Mouse (Mus musculus): ENCODE measurements around the gene Atp6v1fnb.

The Atp6v1fnb gene

DNA sequence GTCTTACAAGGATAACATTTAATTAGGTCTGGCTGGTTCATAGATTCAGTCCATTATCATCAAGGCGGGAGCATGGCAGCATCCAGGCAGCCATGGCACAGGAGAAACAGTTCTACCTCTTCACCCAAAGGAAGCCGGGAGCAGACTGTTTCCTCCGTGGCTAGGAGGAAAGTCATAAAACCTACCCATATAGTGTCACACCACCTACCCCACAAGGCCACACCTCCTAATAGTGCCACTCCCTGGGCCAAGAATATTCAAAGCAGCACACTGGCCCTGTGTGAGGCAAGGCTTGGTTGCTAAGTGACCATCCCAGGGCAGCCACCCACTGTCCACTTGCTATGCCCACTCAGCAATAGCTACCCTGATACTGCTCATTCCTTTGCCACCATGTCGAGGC, at the start of gene Atp6v1fnb:
Gene Atp6v1fnb (plus strand): TSS at position 301 of the 400 bp plus-strand sequence.
- no peak for DNase-seq (ENCODE audit: inconsistent ontology term)

DNA sequence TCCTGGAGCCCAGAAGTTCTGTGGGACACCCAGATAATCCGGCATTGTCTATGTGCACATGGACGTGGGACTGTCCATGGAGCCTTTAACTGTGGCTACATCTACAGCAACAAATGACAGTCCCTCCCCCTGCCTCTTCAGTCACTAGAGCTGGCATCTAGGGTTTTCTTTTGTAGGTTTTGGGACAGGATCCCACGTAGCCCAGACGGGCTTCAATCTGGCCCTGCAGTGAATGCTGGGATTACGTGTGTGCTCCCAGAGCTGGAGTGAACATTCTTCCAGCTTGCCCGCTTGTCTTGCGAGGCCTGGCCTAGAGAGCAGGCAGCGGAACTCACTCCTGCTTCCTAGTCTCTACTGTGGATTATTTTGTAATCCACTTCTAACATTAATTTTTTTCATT, 46.1 kb upstream of the Atp6v1fnb start:
- DNase-seq (ENCODE audit: inconsistent ontology term), result no peak

DNA sequence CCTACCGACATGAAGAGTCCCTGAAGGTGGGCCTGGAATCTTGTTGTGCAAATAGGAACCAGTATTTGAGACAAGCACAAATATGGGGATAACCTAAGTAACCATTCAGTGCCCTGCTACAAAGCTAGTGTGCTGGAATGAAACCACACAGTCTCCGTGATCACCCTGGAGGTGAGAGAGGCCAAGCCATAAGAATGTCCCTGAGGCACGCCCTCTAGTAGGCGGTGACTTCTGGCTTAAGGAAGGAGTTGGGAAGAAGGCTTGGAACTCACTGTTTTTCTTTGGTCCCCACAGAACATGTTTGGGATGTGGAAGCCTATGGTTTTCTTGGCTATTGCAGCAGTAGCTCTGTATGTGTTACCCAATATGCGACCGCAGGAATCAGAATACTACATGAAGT, 44.9 kb upstream of the Atp6v1fnb start:
- DNase-seq (ENCODE audit: inconsistent ontology term), result no peak

DNA sequence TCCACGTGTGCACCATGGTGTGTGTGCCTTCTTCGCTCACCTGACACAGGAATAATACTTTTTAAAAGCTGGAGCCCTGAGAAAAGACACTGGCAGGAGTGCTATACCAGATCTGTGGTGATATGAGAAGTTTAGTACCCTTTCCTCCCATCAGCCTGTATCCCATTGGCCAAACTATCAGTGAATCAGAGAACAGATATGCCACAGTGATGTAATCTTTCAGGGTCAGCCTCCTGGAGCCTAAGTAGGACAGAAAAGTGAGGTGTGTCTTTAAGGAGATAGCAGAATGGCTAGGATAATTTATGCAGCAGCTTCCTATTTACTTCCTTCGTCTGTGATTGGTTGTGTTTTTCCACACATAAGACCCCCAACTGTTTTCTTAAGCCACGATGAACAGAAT, 43.1 kb upstream of the Atp6v1fnb start:
- DNase-seq (ENCODE audit: inconsistent ontology term), result peak; percentile 31

DNA sequence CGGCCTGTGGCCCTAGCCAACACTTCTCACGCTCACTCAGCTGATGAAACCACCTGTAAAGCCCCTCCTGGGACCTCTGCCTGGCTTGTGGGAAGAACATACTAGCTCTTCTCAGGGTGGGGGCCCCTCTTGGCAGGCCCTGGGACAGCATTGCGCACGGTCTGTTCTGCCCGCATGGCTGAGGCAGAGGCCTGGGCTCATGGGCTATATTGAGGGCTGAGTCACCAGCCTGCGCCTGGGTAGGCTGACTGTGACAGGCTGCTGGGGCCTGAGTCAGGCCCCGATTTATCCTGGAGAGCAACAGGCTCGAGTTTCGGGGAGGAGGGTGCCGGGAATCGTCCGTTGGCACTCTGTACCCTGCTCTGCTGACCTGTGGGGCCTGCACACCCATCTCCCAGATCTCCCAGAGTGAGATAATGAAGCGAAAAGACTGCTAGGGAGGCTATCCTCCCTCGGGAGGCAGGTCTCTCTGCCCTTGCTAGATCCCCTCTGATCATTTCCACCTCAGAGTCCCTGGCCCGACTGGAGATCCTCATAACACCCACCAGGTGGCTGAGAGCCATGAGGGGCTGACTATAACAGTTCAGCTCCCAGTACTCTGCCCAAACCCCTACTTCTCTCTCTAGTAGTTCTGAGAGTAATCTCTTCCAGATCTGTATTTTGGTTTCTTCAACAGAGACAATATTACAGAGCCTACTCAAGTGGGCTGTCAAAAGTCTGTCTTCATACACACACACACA, 40.4 kb upstream of the Atp6v1fnb start:
- peak; percentile 23 for DNase-seq (ENCODE audit: inconsistent ontology term)

DNA sequence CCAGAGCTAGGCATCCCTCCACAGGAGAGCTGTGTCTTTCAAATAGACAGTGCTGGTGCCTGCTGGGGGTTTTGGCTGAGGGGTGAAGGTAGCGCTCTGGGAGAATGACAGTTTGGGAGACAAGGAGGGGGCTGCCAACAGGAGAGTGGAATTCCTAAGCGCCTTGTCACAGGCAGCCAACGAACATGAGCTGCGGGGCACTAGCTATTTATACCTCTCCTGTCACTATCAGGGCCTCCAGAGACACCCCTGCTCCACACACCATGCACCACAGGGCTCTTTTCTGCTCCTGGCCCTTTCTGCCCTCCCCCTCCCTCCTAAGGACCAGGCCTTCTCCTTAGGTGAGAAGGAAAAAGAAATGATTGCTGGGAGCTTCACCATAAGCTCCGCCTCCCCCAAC, 39.8 kb upstream of the Atp6v1fnb start:
- peak; percentile 74 for DNase-seq (ENCODE audit: inconsistent ontology term)

DNA sequence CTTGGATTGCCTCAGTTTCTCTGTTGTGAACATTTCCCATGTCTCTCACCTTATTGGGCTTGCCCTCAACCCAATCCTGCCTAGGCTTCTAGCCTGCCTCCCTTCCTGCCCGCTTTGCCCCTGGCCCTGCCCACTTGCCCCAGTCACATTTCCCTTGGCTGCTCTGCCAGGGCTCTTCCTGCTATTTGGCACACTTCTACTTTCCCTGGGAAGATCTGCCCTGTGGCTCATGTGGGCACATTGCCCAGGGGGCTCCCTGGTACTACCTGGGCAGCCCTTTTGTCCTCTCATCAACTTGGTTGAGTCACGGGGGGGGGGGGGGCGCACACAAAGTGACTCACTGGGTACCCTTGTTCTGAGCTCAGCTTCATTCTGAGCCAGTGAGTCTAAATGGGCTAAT, 39.1 kb upstream of the Atp6v1fnb start:
- peak; percentile 95 for DNase-seq (ENCODE audit: inconsistent ontology term)

DNA sequence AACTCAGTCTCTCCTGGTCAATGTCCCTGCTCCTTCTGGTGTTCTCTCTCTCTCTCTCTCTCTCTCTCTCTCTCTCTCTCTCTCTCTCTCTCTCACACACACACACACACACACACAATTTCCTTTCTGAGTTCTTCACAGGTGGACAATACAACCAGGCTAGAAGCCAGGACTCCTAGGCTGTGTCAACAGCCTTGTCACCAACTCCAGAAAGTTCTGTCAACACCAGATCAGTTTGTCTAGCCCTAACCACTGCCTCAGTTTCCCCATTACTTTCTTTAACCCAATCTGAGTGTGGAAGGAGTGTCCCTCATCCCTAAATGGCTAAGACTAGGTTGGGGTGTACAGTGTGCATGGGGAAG, 38.6 kb upstream of the Atp6v1fnb start:
- DNase-seq (ENCODE audit: inconsistent ontology term), result no peak

DNA sequence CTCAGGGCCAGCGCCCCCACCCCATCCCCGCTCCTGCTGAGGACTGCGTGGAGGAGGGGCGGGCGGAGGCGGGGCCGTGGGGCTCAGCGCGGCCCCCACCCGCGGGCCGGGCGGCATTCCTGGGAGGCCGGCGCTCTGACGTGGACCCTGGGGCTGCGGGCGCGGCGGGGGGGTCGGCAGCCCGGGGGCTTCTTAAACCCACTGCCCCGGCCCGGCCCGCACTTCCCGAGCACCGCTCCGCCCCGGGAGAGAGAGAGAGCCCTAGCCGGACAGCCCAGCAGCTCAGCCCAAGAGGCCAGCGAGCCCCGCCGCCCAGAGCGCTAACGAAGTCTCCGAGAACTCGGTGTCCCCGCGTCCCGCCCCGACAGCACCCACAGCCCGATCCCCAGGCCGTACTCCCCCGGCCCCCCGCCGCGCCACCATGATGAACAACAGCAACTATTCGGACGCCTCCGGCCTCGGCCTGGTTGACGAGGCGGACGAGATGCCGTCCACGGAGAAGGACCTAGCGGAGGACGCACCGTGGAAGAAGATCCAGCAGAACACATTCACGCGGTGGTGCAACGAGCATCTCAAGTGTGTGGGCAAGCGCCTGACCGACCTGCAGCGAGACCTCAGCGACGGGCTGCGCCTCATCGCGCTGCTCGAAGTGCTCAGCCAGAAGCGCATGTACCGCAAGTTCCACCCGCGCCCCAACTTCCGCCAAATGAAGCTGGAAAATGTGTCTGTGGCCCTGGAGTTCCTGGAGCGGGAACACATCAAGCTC, 38.0 kb upstream of the Atp6v1fnb start, which contains the start of gene Flnc:
Gene Flnc (plus strand): TSS at position 219 of the 766 bp plus-strand sequence.
- DNase-seq (ENCODE audit: inconsistent ontology term), result peak; percentile 89

DNA sequence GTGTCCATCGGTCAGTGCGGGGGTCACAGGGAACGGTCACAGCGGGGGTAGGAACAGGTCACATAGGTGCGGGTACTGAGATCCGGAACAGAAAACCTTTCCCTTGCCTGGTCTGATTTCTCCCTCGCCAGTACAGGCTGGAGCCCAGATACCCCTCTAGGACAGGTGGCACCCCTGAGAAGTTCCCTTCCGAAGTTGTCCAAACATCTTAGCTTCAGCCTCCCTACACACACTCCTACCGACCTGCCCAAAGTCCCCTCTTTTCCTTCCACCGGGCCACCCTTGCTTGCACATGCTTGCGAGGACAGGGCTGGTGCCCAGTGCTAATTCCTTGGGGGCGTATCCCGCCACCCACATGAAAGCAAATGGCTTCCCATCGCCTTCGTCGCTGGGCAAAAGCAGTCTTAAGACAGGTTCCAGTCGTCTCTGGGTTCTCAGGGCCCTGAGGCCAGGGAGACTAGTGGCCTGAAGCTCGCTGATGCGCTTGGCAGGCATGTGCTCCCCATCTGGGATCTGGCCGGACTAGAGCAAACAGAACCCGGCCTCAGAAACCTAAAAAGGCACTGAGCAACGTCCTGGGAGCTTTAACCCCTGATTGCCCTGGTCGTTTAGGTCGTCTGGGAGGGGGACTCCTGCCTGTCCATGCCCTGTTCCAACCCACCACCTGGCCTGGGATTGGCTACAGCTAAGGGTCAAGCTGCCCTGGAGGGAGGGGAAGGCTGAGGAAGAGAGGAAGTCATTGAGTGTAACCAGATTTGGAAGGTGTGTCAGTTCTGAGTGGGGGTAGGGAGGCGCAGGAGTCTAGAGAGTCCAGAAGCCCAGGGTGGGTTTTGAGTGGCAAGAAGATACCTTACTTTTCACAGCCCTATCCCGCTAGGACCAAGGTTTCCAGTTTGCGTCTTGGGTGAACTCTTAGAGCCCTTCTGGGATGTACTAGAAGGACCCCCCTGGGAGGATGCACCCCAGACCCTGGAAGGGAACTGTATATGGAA, 37.1 kb upstream of the Atp6v1fnb start:
- peak; percentile 60 for DNase-seq (ENCODE audit: inconsistent ontology term)

DNA sequence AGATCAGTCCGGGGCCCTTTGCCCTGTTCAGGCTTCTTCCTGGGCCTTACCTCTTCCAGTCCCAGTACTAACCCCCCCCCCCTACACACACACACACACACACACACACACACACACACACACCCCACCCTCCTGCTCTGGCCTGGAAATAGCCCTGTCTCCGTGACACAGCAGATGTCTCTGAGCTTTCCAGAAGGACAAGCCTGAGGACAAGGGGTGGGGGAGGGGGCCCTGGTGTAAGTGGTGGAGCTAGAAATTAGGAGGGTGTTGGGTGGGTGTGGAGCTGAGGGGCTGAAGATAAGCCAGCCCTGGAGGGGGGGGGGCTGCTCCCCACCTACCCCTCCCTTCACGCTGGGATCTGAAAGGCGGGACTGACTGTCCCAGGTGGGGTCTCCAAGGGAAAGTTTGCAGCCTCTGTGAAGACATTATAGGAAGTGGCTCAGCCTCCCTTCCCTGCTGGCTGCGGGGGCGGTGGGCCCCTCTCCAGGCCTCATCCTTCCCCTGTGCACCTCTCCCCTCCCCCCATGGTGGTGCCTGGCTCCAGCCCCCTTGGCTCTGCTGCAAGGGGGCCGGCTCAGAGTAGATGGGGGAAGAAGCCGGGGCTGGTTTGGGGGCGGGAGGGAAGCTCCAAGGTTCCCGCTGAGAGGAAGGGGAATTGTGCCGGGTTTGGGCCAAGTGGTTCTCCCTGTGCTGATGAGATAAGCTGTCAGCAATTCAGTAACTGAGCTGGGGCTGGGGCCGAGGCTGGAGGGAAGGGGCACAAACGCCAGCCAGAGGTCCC, 36.1 kb upstream of the Atp6v1fnb start:
- DNase-seq (ENCODE audit: inconsistent ontology term), result peak; percentile 87

DNA sequence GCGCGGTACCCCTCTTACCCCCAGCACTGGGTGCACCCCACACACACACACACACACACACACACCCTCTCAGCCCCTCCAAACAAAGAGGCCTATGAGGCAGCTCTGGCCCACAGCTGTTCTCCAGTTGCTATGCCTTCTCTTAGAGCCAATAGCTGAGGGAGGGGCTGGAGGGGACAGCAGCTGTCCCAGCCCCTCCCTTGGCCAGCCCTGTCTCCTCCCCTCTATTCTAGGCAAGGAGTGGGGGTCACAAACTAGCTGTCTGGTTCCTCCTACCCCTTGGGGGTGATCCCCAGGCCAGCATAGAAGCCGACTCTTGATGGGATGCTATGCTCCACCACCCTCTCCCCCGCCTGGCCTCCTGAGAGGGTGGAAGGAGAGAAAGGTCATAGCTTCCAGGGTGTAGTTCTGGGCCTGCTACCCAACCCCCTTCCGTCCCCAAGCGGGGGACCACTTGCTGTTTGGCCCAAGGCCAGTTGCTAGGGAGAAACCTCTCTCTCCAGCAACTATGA, 35.2 kb upstream of the Atp6v1fnb start:
- DNase-seq (ENCODE audit: inconsistent ontology term), result peak; percentile 62

DNA sequence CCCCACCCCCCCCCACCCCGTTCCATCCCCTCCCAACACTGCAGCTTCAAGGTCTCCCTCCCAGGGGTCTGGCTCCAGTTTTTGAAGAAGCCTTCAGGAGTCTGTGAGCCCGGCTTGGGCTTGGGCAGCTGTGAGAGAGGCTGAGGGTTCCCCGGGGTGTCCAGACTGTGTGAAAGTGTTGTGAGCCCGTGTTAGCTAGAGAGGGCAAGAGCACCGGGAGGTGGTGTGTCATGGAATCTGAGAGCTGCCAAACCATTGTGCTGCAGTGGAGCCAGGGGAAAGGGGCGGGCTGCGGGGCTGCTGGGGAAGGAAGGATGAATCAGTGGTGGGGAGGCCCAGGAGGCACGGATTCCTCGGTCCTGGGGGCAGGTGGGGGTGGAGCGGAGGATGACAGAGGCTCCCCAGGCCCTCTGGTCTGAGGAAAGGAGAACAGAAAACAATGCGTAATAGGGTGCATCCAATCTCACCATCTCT, 34.7 kb upstream of the Atp6v1fnb start:
- DNase-seq (ENCODE audit: inconsistent ontology term), result peak; percentile 96

DNA sequence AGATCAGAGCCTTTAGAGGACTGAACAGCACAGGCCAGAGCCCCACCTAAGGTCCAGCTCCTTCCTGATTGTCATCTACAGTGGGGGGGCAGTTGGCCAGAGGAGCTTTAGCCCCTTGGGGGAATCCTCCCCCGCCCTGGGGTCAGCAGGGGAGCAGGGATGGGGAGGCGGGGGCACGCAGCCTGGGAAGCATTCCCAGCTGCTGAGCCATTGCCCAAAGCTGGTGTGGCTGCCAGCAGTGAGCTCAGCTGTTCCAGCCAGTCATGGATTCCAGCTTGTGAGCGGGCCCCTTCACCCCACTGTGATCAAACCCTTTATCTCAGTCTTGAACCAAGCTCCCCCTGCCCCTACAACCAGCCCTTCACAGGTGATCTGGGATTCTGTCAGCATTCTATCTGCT, 32.0 kb upstream of the Atp6v1fnb start:
- peak; percentile 83 for DNase-seq (ENCODE audit: inconsistent ontology term)

DNA sequence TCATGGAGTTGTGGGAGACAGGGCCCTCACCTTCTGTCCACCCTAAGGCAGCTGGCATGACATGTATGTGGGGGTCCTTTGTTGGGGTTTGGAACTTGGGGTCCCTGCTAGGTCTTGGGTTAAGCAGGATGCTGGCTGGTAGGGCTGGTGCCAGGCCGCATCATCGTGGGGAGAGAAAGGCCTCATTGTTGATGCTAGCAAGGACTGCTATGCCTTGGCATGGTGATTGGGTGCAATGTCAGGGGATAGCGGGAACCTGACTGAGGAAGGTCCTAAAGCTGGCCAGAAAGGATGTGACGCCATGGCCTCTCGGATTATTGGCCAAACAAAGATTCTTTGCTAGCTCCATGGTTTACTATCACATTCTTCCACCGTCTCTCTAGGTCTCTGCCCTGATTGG, 31.4 kb upstream of the Atp6v1fnb start:
- no peak for DNase-seq (ENCODE audit: inconsistent ontology term)

DNA sequence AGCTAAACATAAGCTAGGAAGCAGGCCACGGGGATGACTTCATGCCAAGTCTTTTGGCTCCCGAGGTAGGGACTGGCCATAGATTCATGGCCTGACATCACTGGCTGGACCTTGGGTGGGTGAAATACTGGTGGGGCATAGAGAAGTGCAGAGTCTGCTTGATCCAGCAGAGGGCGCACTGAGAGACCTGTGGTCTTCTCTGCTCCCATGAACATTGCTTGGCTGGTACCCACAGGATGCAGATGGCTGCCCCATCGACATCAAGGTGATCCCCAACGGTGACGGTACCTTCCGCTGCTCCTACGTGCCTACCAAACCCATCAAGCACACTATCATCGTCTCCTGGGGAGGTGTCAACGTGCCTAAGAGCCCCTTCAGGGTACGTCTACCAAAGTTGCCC, 26.5 kb upstream of the Atp6v1fnb start:
- no peak for DNase-seq (ENCODE audit: inconsistent ontology term)

DNA sequence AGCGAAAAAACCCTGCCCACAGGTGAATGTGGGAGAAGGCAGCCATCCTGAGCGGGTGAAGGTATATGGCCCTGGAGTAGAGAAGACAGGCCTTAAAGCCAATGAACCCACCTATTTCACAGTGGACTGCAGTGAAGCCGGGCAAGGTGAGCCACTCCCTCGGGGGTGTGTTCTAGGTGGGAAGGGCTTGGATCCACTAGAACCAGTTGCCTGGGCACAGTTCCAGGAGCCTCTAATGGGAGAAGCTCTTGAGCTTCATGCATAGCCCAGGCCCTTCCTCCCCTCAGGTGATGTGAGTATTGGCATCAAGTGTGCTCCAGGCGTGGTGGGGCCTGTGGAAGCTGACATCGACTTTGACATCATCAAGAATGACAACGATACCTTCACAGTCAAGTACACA, 25.9 kb upstream of the Atp6v1fnb start:
- no peak for DNase-seq (ENCODE audit: inconsistent ontology term)

DNA sequence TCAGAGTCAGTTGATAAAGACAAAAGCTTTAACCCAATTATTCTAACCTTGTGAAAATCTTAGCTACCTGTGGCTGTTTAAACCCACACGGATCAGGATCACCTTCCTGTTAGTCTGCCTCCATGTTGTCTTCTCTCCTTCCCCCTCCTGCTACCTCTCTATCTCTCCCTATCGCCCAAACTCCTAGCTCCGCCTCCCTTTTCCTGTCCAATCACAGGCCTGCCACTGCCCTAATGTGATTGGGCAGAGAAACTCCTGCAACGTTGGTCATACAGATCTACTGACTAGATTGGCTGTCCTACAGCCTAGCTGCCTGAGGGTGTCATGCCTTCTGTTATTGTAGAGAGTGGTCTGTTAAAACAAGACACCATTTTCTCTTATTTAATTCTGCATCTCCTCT, 21.4 kb upstream of the Atp6v1fnb start:
- no peak for DNase-seq (ENCODE audit: inconsistent ontology term)

DNA sequence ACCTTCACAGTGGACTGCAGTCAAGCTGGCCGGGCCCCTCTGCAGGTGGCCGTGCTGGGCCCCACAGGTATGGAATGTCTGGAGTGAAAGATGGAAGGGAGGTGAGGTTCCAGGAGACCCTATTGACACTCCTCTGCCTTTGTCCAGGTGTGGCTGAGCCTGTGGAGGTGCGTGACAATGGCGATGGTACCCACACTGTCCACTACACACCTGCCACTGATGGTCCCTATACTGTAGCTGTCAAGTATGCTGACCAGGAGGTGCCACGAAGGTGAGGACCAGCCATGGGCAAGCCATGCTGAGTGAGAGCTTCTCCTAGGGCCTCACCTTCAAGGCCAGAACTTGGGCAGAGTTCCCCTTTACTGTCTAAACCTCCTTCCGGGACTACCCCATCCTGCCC, 20.6 kb upstream of the Atp6v1fnb start:
- DNase-seq (ENCODE audit: inconsistent ontology term), result no peak

DNA sequence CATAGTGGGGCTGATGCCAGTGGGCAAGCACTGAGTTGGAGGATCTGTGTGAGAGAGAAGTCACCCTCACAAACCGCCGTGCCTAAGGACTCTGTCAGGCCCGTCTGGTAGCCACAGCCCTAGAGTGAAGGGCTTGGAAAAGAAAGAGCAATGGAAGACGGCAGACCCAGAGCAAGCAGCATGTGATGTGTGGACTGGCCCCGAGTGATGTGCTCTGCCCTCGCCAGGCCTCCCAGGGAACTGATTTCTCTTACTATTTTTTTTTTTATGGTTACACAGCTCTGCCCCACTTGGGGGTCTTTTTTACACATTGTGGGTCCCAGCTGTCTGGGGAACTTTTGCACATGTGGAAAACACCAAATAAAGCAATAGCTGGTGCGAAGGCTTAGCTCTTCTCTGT, 9.7 kb upstream of the Atp6v1fnb start:
- no peak for DNase-seq (ENCODE audit: inconsistent ontology term)

DNA sequence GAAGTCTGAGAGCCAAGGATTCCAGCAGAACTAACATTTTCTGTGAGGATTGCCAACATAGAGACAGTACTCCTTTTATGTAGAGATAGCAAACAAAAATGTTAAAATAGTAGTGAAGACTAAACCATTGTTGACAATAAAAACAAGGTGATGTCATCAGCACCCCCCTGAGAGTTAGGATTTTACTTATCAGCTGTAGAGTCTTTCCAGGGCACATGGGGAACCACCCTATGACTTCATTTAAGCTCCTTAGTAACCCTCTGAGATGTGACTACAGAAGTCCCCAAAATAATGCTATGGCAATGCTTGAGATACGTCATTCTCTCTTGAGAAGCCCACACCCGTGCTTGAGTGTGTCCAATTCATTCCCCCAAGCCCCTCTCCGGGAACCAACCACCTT, 7.8 kb upstream of the Atp6v1fnb start:
- no peak for DNase-seq (ENCODE audit: inconsistent ontology term)
